In genomic region chr13:60176136-60176775, GRCm38 (mm10) we compare ENCODE assay signal across 8 mouse cellular contexts. TPM values are rescaled to one million over a fixed set of nuclear protein-coding genes. Genes with fewer than 3 reads are reported as not detected.
DNase-seq lines count a peak whose midpoint lies in the region; ATAC-seq and TF ChIP-seq lines count a peak whose summit lies in the region.

No protein-coding gene starts in this region.

- H3K9me3 ChIP-seq in forebrain, embryonic 11.5 days (ENCODE audit: control insufficient read depth, low read length): no peaks in the 10 kb centered on the region
- no peaks in the 10 kb centered on the region for H3K9me3 ChIP-seq in heart, postnatal 0 days (replicated peaks; ENCODE audit: control insufficient read depth, low read length)
- H3K9me3 ChIP-seq in lung, embryonic 16.5 days (ENCODE audit: control insufficient read depth, low read length): no peaks in the 10 kb centered on the region

- no peak for TF ChIP-seq EP300 in heart, postnatal 0 days (IDR thresholded peaks at IDR 0.05; ENCODE audit: low read depth)

- under 1% methylated on average over 73 of the region's 82 CpGs for WGBS in forebrain, embryonic 11.5 days
- under 1% methylated on average over 82 of the region's 82 CpGs for WGBS in heart, postnatal 0 days
- WGBS in lung, embryonic 16.5 days: under 1% methylated on average over 80 of the region's 82 CpGs

- peak; percentile 64 for DNase-seq in 3T3-L1 (ENCODE audit: low read depth, low spot score)
- peak; percentile 80 to 90 for DNase-seq in adrenal gland, adult (ENCODE audit: inconsistent age in 2 of 2, low spot score in 1 of 2)
- DNase-seq in forebrain, embryonic 11.5 days (ENCODE audit: low spot score): peak; percentile 87
- DNase-seq in heart, postnatal 0 days (ENCODE audit: low spot score): peak; percentile 56
- peak; percentile 37 to 61 for DNase-seq in layer of hippocampus, adult 2 months (ENCODE audit: low spot score in 2 of 2)
- peak; percentile 70 for DNase-seq in retina, postnatal 7 days (ENCODE audit: low read depth, low spot score)
- DNase-seq in thymus, adult 18-20 months: no peak

- H3K27ac ChIP-seq in forebrain, embryonic 11.5 days (ENCODE audit: low read depth, low read length): peak overlapping the region; percentile 99
- H3K27ac ChIP-seq in heart, postnatal 0 days (ENCODE audit: low read depth): peak overlapping the region; percentile 96
- peak overlapping the region; percentile 78 for H3K27ac ChIP-seq in layer of hippocampus, adult 2 months
- H3K27ac ChIP-seq in lung, embryonic 16.5 days (ENCODE audit: low read length): peak overlapping the region; percentile 95

- TF ChIP-seq CTCF in heart, postnatal 0 days (IDR thresholded peaks at IDR 0.05; ENCODE audit: low read depth): no peak
- TF ChIP-seq CTCF in layer of hippocampus, adult 2 months (conservative IDR thresholded peaks at IDR 0.05): 0 out of 2 replicates have a peak, but pooled peaks have one; percentile 2

- H3K4me1 ChIP-seq in forebrain, embryonic 11.5 days (replicated peaks; ENCODE audit: control insufficient read depth, insufficient read depth, low read length): peaks cover 14% of the 10 kb centered on the region
- peaks cover 12% of the 10 kb centered on the region; the same call in 1 of the 2 replicates for H3K4me1 ChIP-seq in heart, postnatal 0 days (ENCODE audit: control insufficient read depth, insufficient read depth)
- peaks cover 16% of the 10 kb centered on the region for H3K4me1 ChIP-seq in lung, embryonic 16.5 days (replicated peaks; ENCODE audit: control insufficient read depth, insufficient read depth, low read length)

- H3K4me2 ChIP-seq in forebrain, embryonic 11.5 days (ENCODE audit: low read depth, low read length, severe bottlenecking): peak overlapping the region; percentile 73
- peak overlapping the region; percentile 94 for H3K4me2 ChIP-seq in heart, postnatal 0 days (ENCODE audit: low read depth, low read length)
- H3K4me2 ChIP-seq in lung, embryonic 16.5 days (ENCODE audit: low read depth, low read length): peak overlapping the region; percentile 92

- peaks cover 2% of the 10 kb centered on the region for H3K27me3 ChIP-seq in forebrain, embryonic 11.5 days (ENCODE audit: control insufficient read depth, insufficient read depth, low read length)
- H3K27me3 ChIP-seq in heart, postnatal 0 days (ENCODE audit: control insufficient read depth, insufficient read depth, low read length): no peaks in the 10 kb centered on the region
- peaks cover 21% of the 10 kb centered on the region for H3K27me3 ChIP-seq in lung, embryonic 16.5 days (ENCODE audit: control insufficient read depth, insufficient read depth, low read depth, low read length)

- peak overlapping the region; percentile 99 for H3K9ac ChIP-seq in forebrain, embryonic 11.5 days (ENCODE audit: low read length)
- peak overlapping the region; percentile 92 for H3K9ac ChIP-seq in heart, postnatal 0 days (replicated peaks; ENCODE audit: low read depth, low read length)
- H3K9ac ChIP-seq in lung, embryonic 16.5 days (ENCODE audit: low read length): peak overlapping the region; percentile 82

- peak overlapping the region; percentile 92 for H3K4me3 ChIP-seq in forebrain, embryonic 11.5 days (ENCODE audit: low read depth, low read length)
- H3K4me3 ChIP-seq in heart, postnatal 0 days (ENCODE audit: low read depth, low read length): peak overlapping the region; percentile 86
- peak overlapping the region; percentile 71 for H3K4me3 ChIP-seq in layer of hippocampus, adult 2 months
- peak overlapping the region; percentile 74 for H3K4me3 ChIP-seq in lung, embryonic 16.5 days (ENCODE audit: low read length)

- H3K36me3 ChIP-seq in forebrain, embryonic 11.5 days (ENCODE audit: control insufficient read depth, insufficient read depth, low read length): no peaks in the 10 kb centered on the region
- H3K36me3 ChIP-seq in heart, postnatal 0 days (replicated peaks; ENCODE audit: control insufficient read depth, insufficient read depth, low read length): no peaks in the 10 kb centered on the region
- no peaks in the 10 kb centered on the region for H3K36me3 ChIP-seq in lung, embryonic 16.5 days (ENCODE audit: control insufficient read depth, insufficient read depth, low read length)

- peak; percentile 31 for ATAC-seq in forebrain, embryonic 11.5 days (replicated peaks; ENCODE audit: low FRiP score)
- peak; percentile 43 for ATAC-seq in heart, postnatal 0 days (ENCODE audit: insufficient read depth, low read depth)
- ATAC-seq in lung, embryonic 16.5 days (ENCODE audit: low read depth): peak; percentile 28

RNA-seq across cellular contexts. Expression of gene Gas1, which starts 0.9 kb away (rescaled TPM):
- 185 and 192 TPM in 2 replicates for polyA plus RNA-seq in forebrain, embryonic 11.5 days (2014; fragmentation: Nextera tagmentation; extraction: Ambion mirVana)
- 85.9 and 116 TPM in 2 replicates for total RNA-seq in heart, postnatal 0 days (2014; rRNA removed; ENCODE audit: low replicate concordance)
- polyA plus RNA-seq in heart, postnatal 0 days (2015; fragmentation: Nextera tagmentation; extraction: Ambion mirVana): 20.3 and 24.9 TPM in 2 replicates
- 10 to 100 TPM in 1 of 2 experiments, 1 to 10 TPM in 1; 9.1 to 10.5 TPM for total RNA-seq in layer of hippocampus, adult 2 months (2021)
- polyA plus RNA-seq in lung, embryonic 16.5 days (2015; fragmentation: Nextera tagmentation; extraction: Ambion mirVana): 11.2 and 12.5 TPM in 2 replicates

Comparison
In these comparisons a context has a peak if more than half of its experiments do, and no peak if none do; other contexts are left out.
1. DNase-seq: peak in 3T3-L1 (single experiment), adrenal gland, adult (2 of 2), forebrain, embryonic 11.5 days (single experiment), heart, postnatal 0 days (single experiment), layer of hippocampus, adult 2 months (2 of 2) and retina, postnatal 7 days (single experiment); none in thymus, adult 18-20 months (0 of 2).
2. Peak in every context shown above with its lines, with median percentiles within 50 percentile points of each other: ATAC-seq, H3K27ac ChIP-seq, H3K4me2 ChIP-seq, H3K4me3 ChIP-seq and H3K9ac ChIP-seq.